Mouse (Mus musculus): Measurements from ENCODE around the gene Alx3.

GRCm38 (mm10) chr3:107628551-107628950, 33.7 kb downstream of the Alx3 start:
- no peak for TF ChIP-seq CTCF (IDR thresholded peaks at IDR 0.05)
- no peak for TF ChIP-seq EP300 (IDR thresholded peaks at IDR 0.05)

Data from lung, postnatal 0 days (tissue).